Mouse (Mus musculus) MEL (cell line): ENCODE data around the gene Hhipl2. TPM values are rescaled to one million over a fixed set of nuclear protein-coding genes. Genes with fewer than 3 reads are reported as not detected.

ENCODE experiments used
- DNase-seq: peaks from one replicate; pipeline ENCODE4 v3.0.0; 2011; ENCODE audit warnings: low read depth, low spot score
- H3K27ac ChIP-seq: 2 replicates; pipeline ENCODE4 v1.5.1; 2012; ENCODE audit warnings: low read depth, mild to moderate bottlenecking, control low read depth, low read length, moderate library complexity; ENCODE audit not compliant: control insufficient read depth
- H3K27me3 ChIP-seq, 2 experiments: fragments of 150-350 bp in 1 of 2; sonication (generic) in 1 of 2; 2 replicates each; pipeline ENCODE4 v1.6.1; 2012; ENCODE audit warnings: low read length in 2 of 2, mild to moderate bottlenecking in 2 of 2, improper control_type of control experiment in 1 of 2, moderate library complexity in 1 of 2; ENCODE audit not compliant: insufficient read depth in 2 of 2, control insufficient read depth in 1 of 2
- H3K36me3 ChIP-seq, 2 experiments: 2 replicates each; pipeline ENCODE4 v1.6.1; 2012 to 2014; ENCODE audit warnings: low read length in 2 of 2, improper control_type of control experiment in 1 of 2, inconsistent platforms in 1 of 2, mild to moderate bottlenecking in 1 of 2; ENCODE audit not compliant: insufficient read depth in 2 of 2, control insufficient read depth in 1 of 2
- H3K4me1 ChIP-seq, 2 experiments: fragments of 150-350 bp in 1 of 2; sonication (generic) in 1 of 2; 2 replicates each; pipeline ENCODE4 v1.6.1; 2012; ENCODE audit warnings: low read length in 2 of 2, improper control_type of control experiment in 1 of 2, mild to moderate bottlenecking in 1 of 2; ENCODE audit not compliant: insufficient read depth in 2 of 2, control insufficient read depth in 1 of 2
- H3K4me3 ChIP-seq, 2 experiments: fragments of 150-350 bp in 1 of 2; sonication (generic) in 1 of 2; 2 replicates each; pipeline ENCODE4 v1.5.1; 2012; ENCODE audit warnings: low read depth in 2 of 2, low read length in 2 of 2, mild to moderate bottlenecking in 2 of 2, moderate library complexity in 2 of 2, control low read depth in 1 of 2, improper control_type of control experiment in 1 of 2; ENCODE audit not compliant: control insufficient read depth in 1 of 2, insufficient read depth in 1 of 2
- H3K79me2 ChIP-seq: 2 replicates; pipeline ENCODE4 v1.6.1; 2012; ENCODE audit warnings: mild to moderate bottlenecking, low read length, moderate library complexity; ENCODE audit not compliant: control insufficient read depth, poor library complexity, insufficient read depth
- H3K9ac ChIP-seq: 2 replicates; pipeline ENCODE4 v1.6.1; 2012; ENCODE audit warnings: low read depth, mild to moderate bottlenecking, control low read depth, low read length, moderate library complexity; ENCODE audit not compliant: control insufficient read depth, poor library complexity, severe bottlenecking
- H3K9me3 ChIP-seq: fragments of 150-350 bp; sonication (generic); replicated peaks from 2 replicates; pipeline ENCODE4 v1.6.1; 2012; ENCODE audit warnings: mild to moderate bottlenecking, low read length, improper control_type of control experiment, moderate library complexity; ENCODE audit not compliant: insufficient read depth
- BHLHE40 ChIP-seq: IDR thresholded peaks from 2 replicates; pipeline ENCODE4 v1.6.1; 2012; ENCODE audit warnings: low read depth, mild to moderate bottlenecking, inconsistent platforms, low read length, improper control_type of control experiment, borderline replicate concordance
- CHD1 ChIP-seq: IDR thresholded peaks from 2 replicates; pipeline ENCODE4 v1.6.1; 2012; ENCODE audit warnings: low read depth, mild to moderate bottlenecking, inconsistent platforms, low read length, improper control_type of control experiment
- CHD2 ChIP-seq: IDR thresholded peaks from 2 replicates; pipeline ENCODE4 v1.6.1; 2011; ENCODE audit warnings: low read length, improper control_type of control experiment
- CTCF ChIP-seq, 3 experiments: IDR thresholded peaks in 2 of 3; conservative IDR thresholded peaks in 1 of 3; 2 replicates each; pipeline ENCODE4 v1.5.1; 2011 to 2012; ENCODE audit warnings: low read length in 3 of 3, low read depth in 2 of 3, mild to moderate bottlenecking in 2 of 3, improper control_type of control experiment in 1 of 3, inconsistent platforms in 1 of 3, mixed read lengths in 1 of 3, moderate library complexity in 1 of 3; ENCODE audit not compliant: control insufficient read depth in 1 of 3, insufficient read depth in 1 of 3, poor library complexity in 1 of 3, severe bottlenecking in 1 of 3
- ELF1 ChIP-seq: IDR thresholded peaks from 2 replicates; pipeline ENCODE4 v1.6.1; 2014; ENCODE audit warnings: low read depth, mild to moderate bottlenecking, inconsistent platforms, low read length, improper control_type of control experiment, moderate library complexity
- EP300 ChIP-seq, 2 experiments: IDR thresholded peaks; 2 replicates each; pipeline ENCODE4 v1.6.1; 2011; ENCODE audit warnings: improper control_type of control experiment in 2 of 2, low read length in 2 of 2, low read depth in 1 of 2, mild to moderate bottlenecking in 1 of 2
- GABPA ChIP-seq: IDR thresholded peaks from 2 replicates; pipeline ENCODE4 v1.6.1; 2012; ENCODE audit warnings: low read depth, mild to moderate bottlenecking, inconsistent platforms, low read length, improper control_type of control experiment, moderate library complexity
- HCFC1 ChIP-seq: IDR thresholded peaks from 2 replicates; pipeline ENCODE4 v1.6.1; 2012; ENCODE audit warnings: low read depth, mild to moderate bottlenecking, inconsistent platforms, low read length, improper control_type of control experiment, moderate library complexity
- KAT2A ChIP-seq: conservative IDR thresholded peaks from 2 replicates; pipeline ENCODE4 v1.6.1; 2012; ENCODE audit warnings: low read depth, low read length, improper control_type of control experiment, inconsistent platforms
- MAX ChIP-seq: IDR thresholded peaks from 2 replicates; pipeline ENCODE4 v1.6.1; 2011; ENCODE audit warnings: low read length, improper control_type of control experiment
- MAZ ChIP-seq: IDR thresholded peaks from 2 replicates; pipeline ENCODE4 v1.6.1; 2012; ENCODE audit warnings: low read depth, mild to moderate bottlenecking, inconsistent platforms, low read length, improper control_type of control experiment
- MXI1 ChIP-seq: IDR thresholded peaks from 2 replicates; pipeline ENCODE4 v1.6.1; 2011; ENCODE audit warnings: mild to moderate bottlenecking, low read depth, low read length, improper control_type of control experiment
- MYB ChIP-seq: IDR thresholded peaks from 2 replicates; pipeline ENCODE4 v1.6.1; 2011; ENCODE audit warnings: mild to moderate bottlenecking, low read depth, low read length, improper control_type of control experiment
- MYC ChIP-seq: IDR thresholded peaks from 2 replicates; pipeline ENCODE4 v1.6.1; 2011; ENCODE audit warnings: low read depth, mild to moderate bottlenecking, low read length, improper control_type of control experiment, moderate library complexity
- NELFE ChIP-seq: IDR thresholded peaks from 2 replicates; pipeline ENCODE4 v1.6.1; 2011; ENCODE audit warnings: low read depth, low read length, improper control_type of control experiment
- NRF1 ChIP-seq: IDR thresholded peaks from 2 replicates; pipeline ENCODE4 v1.6.1; 2014; ENCODE audit warnings: low read depth, mild to moderate bottlenecking, inconsistent platforms, low read length, improper control_type of control experiment, moderate library complexity; ENCODE audit not compliant: poor library complexity, insufficient read depth, severe bottlenecking
- POLR2A ChIP-seq, 2 experiments: IDR thresholded peaks; 2 replicates each; pipeline ENCODE4 v1.6.1; 2011 to 2012; ENCODE audit warnings: low read length in 2 of 2, mild to moderate bottlenecking in 2 of 2, control low read depth in 1 of 2, improper control_type of control experiment in 1 of 2, low read depth in 1 of 2, moderate library complexity in 1 of 2; ENCODE audit not compliant: control insufficient read depth in 1 of 2, insufficient read depth in 1 of 2, poor library complexity in 1 of 2
- POLR2AphosphoS2 ChIP-seq: IDR thresholded peaks from 2 replicates; pipeline ENCODE4 v1.6.1; 2011; ENCODE audit warnings: low read length, improper control_type of control experiment
- POLR2AphosphoS5 ChIP-seq: IDR thresholded peaks from 2 replicates; pipeline ENCODE4 v1.6.1; 2012; ENCODE audit warnings: low read depth, borderline replicate concordance, mild to moderate bottlenecking, inconsistent platforms, low read length, moderate library complexity, mixed read lengths
- RAD21 ChIP-seq: IDR thresholded peaks from 2 replicates; pipeline ENCODE4 v1.6.1; 2011; ENCODE audit warnings: mild to moderate bottlenecking, low read depth, low read length, improper control_type of control experiment
- RCOR1 ChIP-seq: IDR thresholded peaks from 2 replicates; pipeline ENCODE4 v1.6.1; 2012; ENCODE audit warnings: low read depth, mild to moderate bottlenecking, inconsistent platforms, low read length, improper control_type of control experiment
- SIN3A ChIP-seq: IDR thresholded peaks from 2 replicates; pipeline ENCODE4 v1.6.1; 2012; ENCODE audit warnings: low read length, improper control_type of control experiment, inconsistent platforms
- TAL1 ChIP-seq: IDR thresholded peaks from 2 replicates; pipeline ENCODE4 v1.6.1; 2012; ENCODE audit warnings: mild to moderate bottlenecking, inconsistent platforms, low read length, moderate library complexity, mixed read lengths
- TBP ChIP-seq: IDR thresholded peaks from 2 replicates; pipeline ENCODE4 v1.8.0; 2011; ENCODE audit warnings: low read depth, low read length, improper control_type of control experiment
- TCF12 ChIP-seq: IDR thresholded peaks from 2 replicates; pipeline ENCODE4 v1.6.1; 2014; ENCODE audit warnings: low read depth, mild to moderate bottlenecking, inconsistent platforms, low read length, improper control_type of control experiment, moderate library complexity
- USF1 ChIP-seq: IDR thresholded peaks from 2 replicates; pipeline ENCODE4 v1.6.1; 2014; ENCODE audit warnings: low read depth, mild to moderate bottlenecking, inconsistent platforms, low read length, improper control_type of control experiment, moderate library complexity
- ZKSCAN1 ChIP-seq: IDR thresholded peaks from 2 replicates; pipeline ENCODE4 v1.6.1; 2012; ENCODE audit warnings: low read depth, mild to moderate bottlenecking, inconsistent platforms, low read length, improper control_type of control experiment, moderate library complexity
- ZMIZ1 ChIP-seq: IDR thresholded peaks from 2 replicates; pipeline ENCODE4 v1.6.1; 2012; ENCODE audit warnings: low read depth, mild to moderate bottlenecking, inconsistent platforms, low read length, improper control_type of control experiment, moderate library complexity
- ZNF384 ChIP-seq: IDR thresholded peaks from 2 replicates; pipeline ENCODE4 v1.6.1; 2012; ENCODE audit warnings: low read depth, mild to moderate bottlenecking, inconsistent platforms, low read length, improper control_type of control experiment
- polyA plus RNA-seq, 2 experiments: library from polyadenylated mRNA; stranded (reverse) in 1 of 2; unstranded in 1 of 2; fragments of >175 nt in 1 of 2; fragments of >200 nt in 1 of 2; gene quantifications; 2 replicates each; pipeline versions ENCODE4 v1.2.1 to v1.2.4; 2012; ENCODE audit warnings: low replicate concordance in 2 of 2, low read depth in 1 of 2; ENCODE audit not compliant: insufficient read length in 2 of 2, insufficient read depth in 1 of 2, missing spikeins in 1 of 2
- total RNA-seq: library from RNA; depleted of rRNA; stranded (reverse); fragments of 300-350 nt; gene quantifications from 2 replicates; pipeline ENCODE4 v1.2.3, GENCODE M21; 2012

Gene Hhipl2
- total and polyA plus RNA-seq, 3 experiments, result 0.08 to 0.63 TPM; not detected in 1

DNA sequence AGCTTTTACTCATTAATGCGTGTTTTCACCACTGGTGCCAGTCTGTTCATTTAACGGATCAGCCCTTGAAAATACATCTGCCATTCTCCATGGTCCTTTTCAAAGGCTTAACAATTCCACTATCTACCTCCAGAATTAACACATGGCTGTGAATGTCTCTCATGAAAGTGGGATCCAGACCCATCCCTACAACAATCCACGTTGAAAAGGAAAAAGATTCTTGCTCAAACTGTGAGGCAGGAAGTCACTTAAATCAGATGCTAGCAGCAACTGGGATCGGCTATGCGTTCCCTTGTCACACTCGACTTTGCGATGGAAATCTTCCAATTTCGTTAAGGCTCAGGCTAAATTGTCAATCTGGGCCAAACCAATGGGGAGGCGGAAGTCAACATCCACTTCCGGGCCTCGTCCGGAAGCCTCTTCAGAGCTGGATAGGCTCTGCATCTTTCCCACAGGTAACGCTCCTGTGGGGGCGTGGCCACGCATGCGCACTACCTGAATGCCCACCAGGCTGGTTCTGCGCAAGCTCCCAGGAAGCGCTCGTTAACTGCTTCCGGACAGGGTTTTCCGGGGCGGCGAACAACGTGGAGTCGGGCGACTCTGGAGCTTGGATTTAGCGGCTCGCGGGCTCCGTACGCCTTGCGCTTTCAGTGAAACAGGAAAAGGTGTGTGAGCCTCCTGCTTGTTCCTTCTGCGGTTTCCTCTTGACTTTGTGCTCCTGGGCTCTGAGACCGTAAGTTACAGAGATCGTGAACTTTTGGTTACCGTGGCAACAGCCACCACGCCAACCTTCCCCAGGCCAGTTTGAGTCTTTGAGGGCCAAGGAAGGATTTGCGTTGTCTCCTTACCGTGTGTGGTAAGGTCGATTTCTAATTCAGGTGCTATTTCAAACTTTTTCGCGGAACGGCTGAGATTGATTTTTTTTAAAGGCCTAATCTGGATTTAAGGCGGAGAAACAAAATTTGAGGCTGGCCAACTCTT, 29.3 kb upstream of the Hhipl2 start, which contains the start of gene Taf1a:
TSS of gene Taf1a (plus strand) at position 556 of the 981 bp plus-strand sequence.
- Histone ChIP-seq H3K27me3 (peaks cover 0 to 3% of the 10 kb centered on the region in 2 experiments; a peak in 2 of 4 replicates), H3K36me3 (peaks cover 0 to 15% of the 10 kb centered on the region in 2 experiments; a peak in 2 of 4 replicates), H3K4me1 (peaks cover 4 to 7% of the 10 kb centered on the region in 2 experiments; a peak in 2 of 4 replicates), H3K9me3 (no peaks in the 10 kb centered on the region), H3K9ac (peak within 1 kb of the TSS; percentile 62), H3K4me3 (peak within 1 kb of the TSS; percentile 79 to 85), H3K27ac (peak within 1 kb of the TSS; percentile 31), H3K79me2 (peaks cover 18% of the 10 kb centered on the region)
- TF ChIP-seq MYC, result peak; percentile 96
- TF ChIP-seq POLR2AphosphoS2, result no peak
- peak; percentile 94 for TF ChIP-seq MAX
- TF ChIP-seq POLR2A (IDR thresholded peaks at IDR 0.05; ENCODE audit: control insufficient read depth in 1 of 2, insufficient read depth in 1 of 2, low read depth in 1 of 2, low read length in 2 of 2, poor library complexity in 1 of 2), result peak; percentile 73 to 82; a peak in 3 of 4 replicates
- TF ChIP-seq USF1, result peak; percentile 30; the same call in 1 of the 2 replicates
- TF ChIP-seq NELFE, result peak; percentile 88
- peak; percentile 43; the same call in 1 of the 2 replicates for TF ChIP-seq MAZ
- peak; percentile 41; the same call in 1 of the 2 replicates for TF ChIP-seq TBP
- TF ChIP-seq ELF1, result peak; percentile 97
- TF ChIP-seq CTCF (IDR thresholded peaks at IDR 0.05 in 2 of 3, conservative IDR thresholded peaks at IDR 0.05 in 1 of 3; ENCODE audit: control insufficient read depth in 1 of 3, insufficient read depth in 1 of 3, low read depth in 2 of 3, low read length in 3 of 3, poor library complexity in 1 of 3, severe bottlenecking in 1 of 3), result no peak
- peak; percentile 64 for TF ChIP-seq RCOR1
- TF ChIP-seq KAT2A, result peak; percentile 82
- peak; percentile 99 for TF ChIP-seq SIN3A
- TF ChIP-seq ZNF384, result no peak
- no peak for TF ChIP-seq ZKSCAN1
- no peak for TF ChIP-seq BHLHE40
- peak; percentile 64; the same call in 1 of the 2 replicates for TF ChIP-seq ZMIZ1
- no peak for TF ChIP-seq TAL1
- peak; percentile 100 for TF ChIP-seq MXI1
- TF ChIP-seq GABPA, result no peak
- no peak for TF ChIP-seq POLR2AphosphoS5
- peak; percentile 78 for TF ChIP-seq MYB
- TF ChIP-seq EP300 (IDR thresholded peaks at IDR 0.05; ENCODE audit: low read depth in 1 of 2, low read length in 2 of 2), result peak in 1 of 2 experiments; percentile 34; a peak in 1 of 4 replicates
- peak; percentile 96 for TF ChIP-seq HCFC1
- no peak for TF ChIP-seq CHD1
- TF ChIP-seq TCF12, result peak; percentile 59
- peak; percentile 99 for TF ChIP-seq NRF1
- TF ChIP-seq RAD21, result no peak
- no peak for TF ChIP-seq CHD2
- DNase-seq, result peak; percentile 97
